Mouse (Mus musculus): Measurements from ENCODE around the gene Sys1. TPM values are rescaled to one million over a fixed set of nuclear protein-coding genes. Genes with fewer than 3 reads are reported as not detected.

The Sys1 gene
- polyA plus RNA-seq (2014; fragmentation: Illumina TruSeq; extraction: RNeasy Lipid Tissue Mini Kit (QIAGEN cat#74804); ENCODE audit: insufficient read depth, low read depth, low replicate concordance), result 37.0 TPM

GRCm38 (mm10) chr2:164456864-164457300 is at the start of gene Sys1:
Sys1 (plus strand) TSS chr2:164456964.

GRCm38 (mm10) chr2:164443460-164444000 is 13.2 kb upstream of the Sys1 start, which contains the start of gene Sdc4:
Sdc4 (minus strand) TSS chr2:164443887.

GRCm38 (mm10) chr2:164460745-164461551 is 4.2 kb downstream of the Sys1 start, which contains the start of gene Gm20458:
Gm20458 (plus strand) TSS chr2:164460967.

GRCm38 (mm10) chr2:164473624-164474023 is 16.9 kb downstream of the Sys1 start, which contains the start of gene Trp53tg5:
Trp53tg5 (minus strand) TSS chr2:164473724.

GRCm38 (mm10) chr2:164485681-164486257 is 29.0 kb downstream of the Sys1 start, which contains the start of gene Dbndd2:
Dbndd2 (plus strand) TSS chr2:164486106.

GRCm38 (mm10) chr2:164496847-164497690 is 40.3 kb downstream of the Sys1 start, which contains the start of gene Pigt:
Pigt (plus strand) TSS chr2:164497520.

Other genes starting within 250 kb of the Sys1 start
- gene Wfdc15b, start 235.3 kb upstream of the Sys1 start, polyA plus RNA-seq (2014; fragmentation: Illumina TruSeq; extraction: RNeasy Lipid Tissue Mini Kit (QIAGEN cat#74804); ENCODE audit: insufficient read depth, low read depth, low replicate concordance), result not detected
- gene Svs2, start 218.5 kb upstream of the Sys1 start, polyA plus RNA-seq (2014; fragmentation: Illumina TruSeq; extraction: RNeasy Lipid Tissue Mini Kit (QIAGEN cat#74804); ENCODE audit: insufficient read depth, low read depth, low replicate concordance), result not detected
- gene Svs3b, start 200.3 kb upstream of the Sys1 start, polyA plus RNA-seq (2014; fragmentation: Illumina TruSeq; extraction: RNeasy Lipid Tissue Mini Kit (QIAGEN cat#74804); ENCODE audit: insufficient read depth, low read depth, low replicate concordance), result not detected
- not detected for gene Svs4, start 178.5 kb upstream of the Sys1 start, polyA plus RNA-seq (2014; fragmentation: Illumina TruSeq; extraction: RNeasy Lipid Tissue Mini Kit (QIAGEN cat#74804); ENCODE audit: insufficient read depth, low read depth, low replicate concordance)
- not detected for gene Svs3a, start 167.7 kb upstream of the Sys1 start, polyA plus RNA-seq (2014; fragmentation: Illumina TruSeq; extraction: RNeasy Lipid Tissue Mini Kit (QIAGEN cat#74804); ENCODE audit: insufficient read depth, low read depth, low replicate concordance)
- gene Svs6, start 140.2 kb upstream of the Sys1 start, polyA plus RNA-seq (2014; fragmentation: Illumina TruSeq; extraction: RNeasy Lipid Tissue Mini Kit (QIAGEN cat#74804); ENCODE audit: insufficient read depth, low read depth, low replicate concordance), result not detected
- gene Svs5, start 124.2 kb upstream of the Sys1 start, polyA plus RNA-seq (2014; fragmentation: Illumina TruSeq; extraction: RNeasy Lipid Tissue Mini Kit (QIAGEN cat#74804); ENCODE audit: insufficient read depth, low read depth, low replicate concordance), result not detected
- gene Slpi, start 67.9 kb upstream of the Sys1 start, polyA plus RNA-seq (2014; fragmentation: Illumina TruSeq; extraction: RNeasy Lipid Tissue Mini Kit (QIAGEN cat#74804); ENCODE audit: insufficient read depth, low read depth, low replicate concordance), result 98.1 TPM
- gene Rbpjl, start 53.8 kb upstream of the Sys1 start, polyA plus RNA-seq (2014; fragmentation: Illumina TruSeq; extraction: RNeasy Lipid Tissue Mini Kit (QIAGEN cat#74804); ENCODE audit: insufficient read depth, low read depth, low replicate concordance), result 10.2 TPM
- 22.9 TPM for gene Matn4, start 51.8 kb upstream of the Sys1 start, polyA plus RNA-seq (2014; fragmentation: Illumina TruSeq; extraction: RNeasy Lipid Tissue Mini Kit (QIAGEN cat#74804); ENCODE audit: insufficient read depth, low read depth, low replicate concordance)
- 109 TPM for gene Sdc4, start 13.1 kb upstream of the Sys1 start, polyA plus RNA-seq (2014; fragmentation: Illumina TruSeq; extraction: RNeasy Lipid Tissue Mini Kit (QIAGEN cat#74804); ENCODE audit: insufficient read depth, low read depth, low replicate concordance)
- gene Gm20458, start 4.0 kb downstream of the Sys1 start, polyA plus RNA-seq (2014; fragmentation: Illumina TruSeq; extraction: RNeasy Lipid Tissue Mini Kit (QIAGEN cat#74804); ENCODE audit: insufficient read depth, low read depth, low replicate concordance), result not detected
- gene Trp53tg5, start 16.8 kb downstream of the Sys1 start, polyA plus RNA-seq (2014; fragmentation: Illumina TruSeq; extraction: RNeasy Lipid Tissue Mini Kit (QIAGEN cat#74804); ENCODE audit: insufficient read depth, low read depth, low replicate concordance), result not detected
- gene Dbndd2, start 29.1 kb downstream of the Sys1 start, polyA plus RNA-seq (2014; fragmentation: Illumina TruSeq; extraction: RNeasy Lipid Tissue Mini Kit (QIAGEN cat#74804); ENCODE audit: insufficient read depth, low read depth, low replicate concordance), result 69.5 TPM
- gene Pigt, start 40.6 kb downstream of the Sys1 start, polyA plus RNA-seq (2014; fragmentation: Illumina TruSeq; extraction: RNeasy Lipid Tissue Mini Kit (QIAGEN cat#74804); ENCODE audit: insufficient read depth, low read depth, low replicate concordance), result 34.2 TPM
- 2,326 TPM for gene Wfdc2, start 105.4 kb downstream of the Sys1 start, polyA plus RNA-seq (2014; fragmentation: Illumina TruSeq; extraction: RNeasy Lipid Tissue Mini Kit (QIAGEN cat#74804); ENCODE audit: insufficient read depth, low read depth, low replicate concordance)
- not detected for gene Spint3, start 116.5 kb downstream of the Sys1 start, polyA plus RNA-seq (2014; fragmentation: Illumina TruSeq; extraction: RNeasy Lipid Tissue Mini Kit (QIAGEN cat#74804); ENCODE audit: insufficient read depth, low read depth, low replicate concordance)
- gene Wfdc6a, start 128.5 kb downstream of the Sys1 start, polyA plus RNA-seq (2014; fragmentation: Illumina TruSeq; extraction: RNeasy Lipid Tissue Mini Kit (QIAGEN cat#74804); ENCODE audit: insufficient read depth, low read depth, low replicate concordance), result 4.4 TPM
- gene Eppin, start 136.6 kb downstream of the Sys1 start, polyA plus RNA-seq (2014; fragmentation: Illumina TruSeq; extraction: RNeasy Lipid Tissue Mini Kit (QIAGEN cat#74804); ENCODE audit: insufficient read depth, low read depth, low replicate concordance), result not detected
- 3.0 TPM for gene Wfdc6b, start 156.6 kb downstream of the Sys1 start, polyA plus RNA-seq (2014; fragmentation: Illumina TruSeq; extraction: RNeasy Lipid Tissue Mini Kit (QIAGEN cat#74804); ENCODE audit: insufficient read depth, low read depth, low replicate concordance)
- 1.2 TPM for gene Wfdc8, start 156.7 kb downstream of the Sys1 start, polyA plus RNA-seq (2014; fragmentation: Illumina TruSeq; extraction: RNeasy Lipid Tissue Mini Kit (QIAGEN cat#74804); ENCODE audit: insufficient read depth, low read depth, low replicate concordance)
- gene Wfdc16, start 181.8 kb downstream of the Sys1 start, polyA plus RNA-seq (2014; fragmentation: Illumina TruSeq; extraction: RNeasy Lipid Tissue Mini Kit (QIAGEN cat#74804); ENCODE audit: insufficient read depth, low read depth, low replicate concordance), result 0.95 TPM
- gene Wfdc10, start 199.1 kb downstream of the Sys1 start, polyA plus RNA-seq (2014; fragmentation: Illumina TruSeq; extraction: RNeasy Lipid Tissue Mini Kit (QIAGEN cat#74804); ENCODE audit: insufficient read depth, low read depth, low replicate concordance), result 3.9 TPM
- gene Wfdc9, start 199.6 kb downstream of the Sys1 start, polyA plus RNA-seq (2014; fragmentation: Illumina TruSeq; extraction: RNeasy Lipid Tissue Mini Kit (QIAGEN cat#74804); ENCODE audit: insufficient read depth, low read depth, low replicate concordance), result not detected
- gene Wfdc11, start 217.1 kb downstream of the Sys1 start, polyA plus RNA-seq (2014; fragmentation: Illumina TruSeq; extraction: RNeasy Lipid Tissue Mini Kit (QIAGEN cat#74804); ENCODE audit: insufficient read depth, low read depth, low replicate concordance), result not detected
- gene Wfdc13, start 228.1 kb downstream of the Sys1 start, polyA plus RNA-seq (2014; fragmentation: Illumina TruSeq; extraction: RNeasy Lipid Tissue Mini Kit (QIAGEN cat#74804); ENCODE audit: insufficient read depth, low read depth, low replicate concordance), result 1.2 TPM
- gene Spint4, start 241.5 kb downstream of the Sys1 start, polyA plus RNA-seq (2014; fragmentation: Illumina TruSeq; extraction: RNeasy Lipid Tissue Mini Kit (QIAGEN cat#74804); ENCODE audit: insufficient read depth, low read depth, low replicate concordance), result not detected

Measured in lung, adult 10 weeks (tissue).